Mouse (Mus musculus): ENCODE measurements at regions not wholly inside any gene's neighbourhood (a gene's known extent, or its start where the extent isn't known, plus 50 kb on each side); places are given as distances from the start of the nearest gene placed in this dataset.

- Histone ChIP-seq H3K27me3 (peaks cover 2% of the 10 kb centered on the region; the same call in 1 of the 2 replicates), H3K4me2 (replicated peaks) (no peak overlapping the region), H3K9me3 (no peaks in the 10 kb centered on the region), H3K4me3 (replicated peaks) (no peak overlapping the region), H3K27ac (no peak overlapping the region), H3K9ac (replicated peaks) (no peak overlapping the region), H3K36me3 (no peaks in the 10 kb centered on the region), H3K4me1 (replicated peaks) (peaks cover 11% of the 10 kb centered on the region)
- ATAC-seq: no peak
- WGBS: 80% methylated on average over 4 of the region's 4 CpGs
Measured at GRCm38 (mm10) chr2:11012312-11012860, 159.5 kb upstream of the Prkcq start.

- no peak overlapping the region for H3K9ac ChIP-seq (replicated peaks)
- no peak for ATAC-seq
- H3K4me1 ChIP-seq (replicated peaks): peaks cover 11% of the 10 kb centered on the region
- no peaks in the 10 kb centered on the region for H3K36me3 ChIP-seq
- H3K27ac ChIP-seq: no peak overlapping the region
- no peaks in the 10 kb centered on the region for H3K9me3 ChIP-seq
- no peak overlapping the region for H3K4me3 ChIP-seq (replicated peaks)
- WGBS: 92% methylated on average over 3 of the region's 3 CpGs
- no peak overlapping the region for H3K4me2 ChIP-seq (replicated peaks)
- peaks cover 2% of the 10 kb centered on the region; the same call in 1 of the 2 replicates for H3K27me3 ChIP-seq
Measured at GRCm38 (mm10) chr2:11013154-11013553, 158.8 kb upstream of the Prkcq start.

- H3K9me3 ChIP-seq: no peaks in the 10 kb centered on the region
- WGBS: 84% methylated on average over 1 of the region's 1 CpGs
Measured at GRCm38 (mm10) chr2:11016446-11016845, 155.5 kb upstream of the Prkcq start.

GRCm38 (mm10) chr2:11032891-11033290 lies 139.0 kb upstream of the Prkcq start:
- ATAC-seq: no peak
- Histone ChIP-seq H3K9me3 (no peaks in the 10 kb centered on the region), H3K27ac (no peak overlapping the region), H3K4me3 (replicated peaks) (no peak overlapping the region), H3K4me2 (replicated peaks) (no peak overlapping the region), H3K36me3 (no peaks in the 10 kb centered on the region), H3K4me1 (replicated peaks) (peaks cover 13% of the 10 kb centered on the region), H3K9ac (replicated peaks) (no peak overlapping the region), H3K27me3 (peaks cover 4% of the 10 kb centered on the region; the same call in 1 of the 2 replicates)
- 81% methylated on average over 4 of the region's 4 CpGs for WGBS

More at GRCm38 (mm10) chr2:11016446-11016845, 155.5 kb upstream of the Prkcq start:
- H3K27ac ChIP-seq: no peak overlapping the region
- ATAC-seq: no peak
- H3K4me2 ChIP-seq (replicated peaks): no peak overlapping the region
- H3K4me3 ChIP-seq (replicated peaks): no peak overlapping the region
- 0 out of 2 replicates have a peak, but pooled peaks cover 6% of the 10 kb centered on the region for H3K4me1 ChIP-seq (replicated peaks)
- H3K27me3 ChIP-seq: peaks cover 2% of the 10 kb centered on the region; the same call in 1 of the 2 replicates
- no peak overlapping the region for H3K9ac ChIP-seq (replicated peaks)
- no peaks in the 10 kb centered on the region for H3K36me3 ChIP-seq

- 16% methylated on average over 1 of the region's 1 CpGs for WGBS
Measured at GRCm38 (mm10) chr2:11034178-11034577, 137.7 kb upstream of the Prkcq start.

GRCm38 (mm10) chr2:11037343-11037742 lies 134.6 kb upstream of the Prkcq start:
- H3K27me3 ChIP-seq: peaks cover 9% of the 10 kb centered on the region; the same call in 1 of the 2 replicates
- no peak overlapping the region for H3K27ac ChIP-seq
- H3K9me3 ChIP-seq: no peaks in the 10 kb centered on the region
- H3K36me3 ChIP-seq: no peaks in the 10 kb centered on the region
- no peak overlapping the region for H3K9ac ChIP-seq (replicated peaks)
- no peak overlapping the region for H3K4me2 ChIP-seq (replicated peaks)
- no peak overlapping the region for H3K4me3 ChIP-seq (replicated peaks)
- 54% methylated on average over 11 of the region's 11 CpGs for WGBS
- peak; percentile 70; the same call in 1 of the 2 replicates for ATAC-seq
- peaks cover 13% of the 10 kb centered on the region for H3K4me1 ChIP-seq (replicated peaks)

More at GRCm38 (mm10) chr2:11034178-11034577, 137.7 kb upstream of the Prkcq start:
- Histone ChIP-seq H3K9me3 (no peaks in the 10 kb centered on the region), H3K9ac (replicated peaks) (no peak overlapping the region), H3K27ac (no peak overlapping the region), H3K4me3 (replicated peaks) (no peak overlapping the region), H3K4me1 (replicated peaks) (peaks cover 13% of the 10 kb centered on the region), H3K27me3 (peaks cover 4% of the 10 kb centered on the region; the same call in 1 of the 2 replicates), H3K36me3 (no peaks in the 10 kb centered on the region), H3K4me2 (replicated peaks) (no peak overlapping the region)
- 0 out of 2 replicates have a peak, but pooled peaks have one; percentile 57 for ATAC-seq

- H3K36me3 ChIP-seq: no peaks in the 10 kb centered on the region
- H3K9me3 ChIP-seq: no peaks in the 10 kb centered on the region
- no peak overlapping the region for H3K9ac ChIP-seq (replicated peaks)
- H3K27me3 ChIP-seq: peaks cover 9% of the 10 kb centered on the region; the same call in 1 of the 2 replicates
- H3K27ac ChIP-seq: no peak overlapping the region
- no peak overlapping the region for H3K4me2 ChIP-seq (replicated peaks)
- H3K4me1 ChIP-seq (replicated peaks): peaks cover 13% of the 10 kb centered on the region
- H3K4me3 ChIP-seq (replicated peaks): no peak overlapping the region
- WGBS: 67% methylated on average over 5 of the region's 5 CpGs
- ATAC-seq: no peak
Measured at GRCm38 (mm10) chr2:11038440-11038839, 133.5 kb upstream of the Prkcq start.

- H3K4me3 ChIP-seq (replicated peaks): no peak overlapping the region
- H3K27me3 ChIP-seq: peaks cover 9% of the 10 kb centered on the region; the same call in 1 of the 2 replicates
- H3K4me2 ChIP-seq (replicated peaks): no peak overlapping the region
- H3K27ac ChIP-seq: no peak overlapping the region
- peaks cover 5% of the 10 kb centered on the region; the same call in 1 of the 2 replicates for H3K4me1 ChIP-seq (replicated peaks)
- H3K9ac ChIP-seq (replicated peaks): no peak overlapping the region
- no peak for ATAC-seq
- 95% methylated on average over 2 of the region's 2 CpGs for WGBS
- H3K9me3 ChIP-seq: no peaks in the 10 kb centered on the region
- H3K36me3 ChIP-seq: no peaks in the 10 kb centered on the region
Measured at GRCm38 (mm10) chr2:11040005-11040404, 131.9 kb upstream of the Prkcq start.

- no peaks in the 10 kb centered on the region for H3K4me1 ChIP-seq (replicated peaks)
- 0 out of 2 replicates have a peak, but pooled peaks cover 1% of the 10 kb centered on the region for H3K27me3 ChIP-seq
- ATAC-seq: no peak
- H3K4me2 ChIP-seq (replicated peaks): no peak overlapping the region
- no peak overlapping the region for H3K27ac ChIP-seq
- no peaks in the 10 kb centered on the region for H3K36me3 ChIP-seq
- WGBS: 69% methylated on average over 3 of the region's 3 CpGs
- H3K9ac ChIP-seq (replicated peaks): no peak overlapping the region
- no peak overlapping the region for H3K4me3 ChIP-seq (replicated peaks)
- no peaks in the 10 kb centered on the region for H3K9me3 ChIP-seq
Measured at GRCm38 (mm10) chr2:11044727-11045274, 127.1 kb upstream of the Prkcq start.

GRCm38 (mm10) chr2:11051621-11052020 lies 120.3 kb upstream of the Prkcq start:
- no peaks in the 10 kb centered on the region for H3K4me1 ChIP-seq (replicated peaks)
- WGBS: 86% methylated on average over 7 of the region's 7 CpGs
- H3K4me3 ChIP-seq (replicated peaks): no peak overlapping the region
- ATAC-seq: no peak
- no peaks in the 10 kb centered on the region for H3K9me3 ChIP-seq
- H3K9ac ChIP-seq (replicated peaks): no peak overlapping the region
- H3K4me2 ChIP-seq (replicated peaks): no peak overlapping the region
- no peaks in the 10 kb centered on the region for H3K36me3 ChIP-seq
- no peaks in the 10 kb centered on the region for H3K27me3 ChIP-seq
- no peak overlapping the region for H3K27ac ChIP-seq

GRCm38 (mm10) chr2:11059731-11060425 lies 112.0 kb upstream of the Prkcq start:
- Histone ChIP-seq H3K4me3 (replicated peaks) (no peak overlapping the region), H3K4me2 (replicated peaks) (no peak overlapping the region), H3K36me3 (no peaks in the 10 kb centered on the region), H3K4me1 (replicated peaks) (no peaks in the 10 kb centered on the region), H3K9ac (replicated peaks) (no peak overlapping the region), H3K27me3 (no peaks in the 10 kb centered on the region), H3K27ac (peak overlapping the region; percentile 53; the same call in 1 of the 2 replicates), H3K9me3 (no peaks in the 10 kb centered on the region)
- 18% methylated on average over 9 of the region's 9 CpGs for whole genome bisulfite sequencing
- peak; percentile 91 for ATAC-seq

- ATAC-seq: no peak
- Histone ChIP-seq H3K4me2 (replicated peaks) (no peak overlapping the region), H3K9me3 (no peaks in the 10 kb centered on the region), H3K4me1 (replicated peaks) (no peaks in the 10 kb centered on the region), H3K27me3 (no peaks in the 10 kb centered on the region), H3K4me3 (replicated peaks) (no peak overlapping the region), H3K27ac (no peak overlapping the region), H3K9ac (replicated peaks) (no peak overlapping the region), H3K36me3 (no peaks in the 10 kb centered on the region)
- 66% methylated on average over 4 of the region's 4 CpGs for WGBS
Measured at GRCm38 (mm10) chr2:11067384-11067783, 104.5 kb upstream of the Prkcq start.

All from midbrain, embryonic 13.5 days (tissue).